Mouse (Mus musculus): ENCODE data around the gene Nek4. TPM values are rescaled to one million over a fixed set of nuclear protein-coding genes. Genes with fewer than 3 reads are reported as not detected.

Gene Nek4
- 18.6 and 21.0 TPM in 2 replicates for polyA plus RNA-seq (2016; fragmentation: Nextera tagmentation; extraction: Ambion mirVana)

GRCm38 (mm10) chr14:30951154-30951825 is at the start of gene Nek4:
Gene Nek4, plus strand, starts transcription at chr14:30951377.
- peak; percentile 98 for DNase-seq (ENCODE audit: low spot score)
- under 1% methylated on average over 57 of the region's 57 CpGs for WGBS
- no peaks in the 10 kb centered on the region for H3K9me3 ChIP-seq
- H3K36me3 ChIP-seq = peaks cover 8% of the 10 kb centered on the region
- peak within 1 kb of the TSS; percentile 95 for H3K4me3 ChIP-seq
- H3K27ac ChIP-seq = peak within 1 kb of the TSS; percentile 92
- peaks cover 10% of the 10 kb centered on the region for H3K4me1 ChIP-seq (replicated peaks)
- 0 out of 2 replicates have a peak, but pooled peaks cover 3% of the 10 kb centered on the region for H3K27me3 ChIP-seq (ENCODE audit: insufficient read depth, poor library complexity, severe bottlenecking)

GRCm38 (mm10) chr14:30902628-30903027 is 48.5 kb upstream of the Nek4 start:
- H3K9me3 ChIP-seq = peaks cover 9% of the 10 kb centered on the region
- H3K36me3 ChIP-seq = no peaks in the 10 kb centered on the region
- no peaks in the 10 kb centered on the region for H3K27me3 ChIP-seq (ENCODE audit: insufficient read depth, poor library complexity, severe bottlenecking)
- no peak for DNase-seq (ENCODE audit: low spot score)
- no peak overlapping the region for H3K4me3 ChIP-seq
- WGBS = 91% methylated on average over 5 of the region's 5 CpGs
- H3K27ac ChIP-seq = no peak overlapping the region
- 0 out of 2 replicates have a peak, but pooled peaks cover 5% of the 10 kb centered on the region for H3K4me1 ChIP-seq (replicated peaks)

- 70% methylated on average over 3 of the region's 3 CpGs for WGBS
- Histone ChIP-seq H3K9me3 (peaks cover 9% of the 10 kb centered on the region), H3K27me3 (ENCODE audit: insufficient read depth, poor library complexity, severe bottlenecking) (no peaks in the 10 kb centered on the region), H3K36me3 (no peaks in the 10 kb centered on the region), H3K4me3 (no peak overlapping the region), H3K4me1 (replicated peaks) (0 out of 2 replicates have a peak, but pooled peaks cover 5% of the 10 kb centered on the region), H3K27ac (no peak overlapping the region)
- DNase-seq (ENCODE audit: low spot score) = no peak
These were observed 48.1 kb upstream of the Nek4 start for GRCm38 (mm10) chr14:30903036-30903435.

GRCm38 (mm10) chr14:30904307-30904706 is 46.9 kb upstream of the Nek4 start:
- DNase-seq (ENCODE audit: low spot score) = no peak
- no peaks in the 10 kb centered on the region for H3K27me3 ChIP-seq (ENCODE audit: insufficient read depth, poor library complexity, severe bottlenecking)
- H3K36me3 ChIP-seq = no peaks in the 10 kb centered on the region
- H3K4me1 ChIP-seq (replicated peaks) = 0 out of 2 replicates have a peak, but pooled peaks cover 5% of the 10 kb centered on the region
- H3K4me3 ChIP-seq = no peak overlapping the region
- no peak overlapping the region for H3K27ac ChIP-seq
- peaks cover 8% of the 10 kb centered on the region for H3K9me3 ChIP-seq
- 86% methylated on average over 8 of the region's 8 CpGs for WGBS

- no peaks in the 10 kb centered on the region for H3K36me3 ChIP-seq
- WGBS = 93% methylated on average over 6 of the region's 6 CpGs
- H3K4me3 ChIP-seq = no peak overlapping the region
- no peaks in the 10 kb centered on the region for H3K27me3 ChIP-seq (ENCODE audit: insufficient read depth, poor library complexity, severe bottlenecking)
- H3K27ac ChIP-seq = no peak overlapping the region
- DNase-seq (ENCODE audit: low spot score) = no peak
- no peaks in the 10 kb centered on the region for H3K9me3 ChIP-seq
- no peaks in the 10 kb centered on the region for H3K4me1 ChIP-seq (replicated peaks)
These were observed 45.2 kb upstream of the Nek4 start for GRCm38 (mm10) chr14:30906001-30906400.

GRCm38 (mm10) chr14:30907814-30908265 is 43.3 kb upstream of the Nek4 start:
- Histone ChIP-seq H3K9me3 (no peaks in the 10 kb centered on the region), H3K4me1 (replicated peaks) (no peaks in the 10 kb centered on the region), H3K4me3 (no peak overlapping the region), H3K27me3 (ENCODE audit: insufficient read depth, poor library complexity, severe bottlenecking) (no peaks in the 10 kb centered on the region), H3K27ac (no peak overlapping the region), H3K36me3 (no peaks in the 10 kb centered on the region)
- 86% methylated on average over 3 of the region's 3 CpGs for WGBS
- no peak for DNase-seq (ENCODE audit: low spot score)

GRCm38 (mm10) chr14:30911141-30911540 is 40.0 kb upstream of the Nek4 start:
- no peaks in the 10 kb centered on the region for H3K36me3 ChIP-seq
- H3K27me3 ChIP-seq (ENCODE audit: insufficient read depth, poor library complexity, severe bottlenecking) = no peaks in the 10 kb centered on the region
- no peak overlapping the region for H3K4me3 ChIP-seq
- H3K27ac ChIP-seq = no peak overlapping the region
- H3K4me1 ChIP-seq (replicated peaks) = no peaks in the 10 kb centered on the region
- DNase-seq (ENCODE audit: low spot score) = no peak
- no peaks in the 10 kb centered on the region for H3K9me3 ChIP-seq
- WGBS = 92% methylated on average over 8 of the region's 8 CpGs

- H3K27ac ChIP-seq = no peak overlapping the region
- WGBS = 85% methylated on average over 8 of the region's 8 CpGs
- H3K36me3 ChIP-seq = no peaks in the 10 kb centered on the region
- no peak for DNase-seq (ENCODE audit: low spot score)
- H3K27me3 ChIP-seq (ENCODE audit: insufficient read depth, poor library complexity, severe bottlenecking) = no peaks in the 10 kb centered on the region
- H3K4me1 ChIP-seq (replicated peaks) = no peaks in the 10 kb centered on the region
- no peaks in the 10 kb centered on the region for H3K9me3 ChIP-seq
- no peak overlapping the region for H3K4me3 ChIP-seq
These were observed 38.5 kb upstream of the Nek4 start for GRCm38 (mm10) chr14:30912641-30913040.

GRCm38 (mm10) chr14:30913404-30913803 is 37.8 kb upstream of the Nek4 start:
- H3K4me1 ChIP-seq (replicated peaks) = no peaks in the 10 kb centered on the region
- 91% methylated on average over 5 of the region's 5 CpGs for WGBS
- no peak for DNase-seq (ENCODE audit: low spot score)
- no peaks in the 10 kb centered on the region for H3K9me3 ChIP-seq
- H3K4me3 ChIP-seq = no peak overlapping the region
- H3K36me3 ChIP-seq = no peaks in the 10 kb centered on the region
- no peaks in the 10 kb centered on the region for H3K27me3 ChIP-seq (ENCODE audit: insufficient read depth, poor library complexity, severe bottlenecking)
- no peak overlapping the region for H3K27ac ChIP-seq

GRCm38 (mm10) chr14:30916516-30916915 is 34.7 kb upstream of the Nek4 start:
- DNase-seq (ENCODE audit: low spot score) = no peak
- no peaks in the 10 kb centered on the region for H3K27me3 ChIP-seq (ENCODE audit: insufficient read depth, poor library complexity, severe bottlenecking)
- no peak overlapping the region for H3K4me3 ChIP-seq
- H3K4me1 ChIP-seq (replicated peaks) = no peaks in the 10 kb centered on the region
- no peaks in the 10 kb centered on the region for H3K9me3 ChIP-seq
- WGBS = 81% methylated on average over 1 of the region's 1 CpGs
- H3K27ac ChIP-seq = no peak overlapping the region
- no peaks in the 10 kb centered on the region for H3K36me3 ChIP-seq

- WGBS = 62% methylated on average over 8 of the region's 8 CpGs
- Histone ChIP-seq H3K4me1 (replicated peaks) (peaks cover 17% of the 10 kb centered on the region), H3K9me3 (no peaks in the 10 kb centered on the region), H3K36me3 (no peaks in the 10 kb centered on the region), H3K27me3 (ENCODE audit: insufficient read depth, poor library complexity, severe bottlenecking) (no peaks in the 10 kb centered on the region), H3K27ac (0 out of 2 replicates have a peak overlapping the region, but pooled peaks have one; percentile 67), H3K4me3 (no peak overlapping the region)
- no peak for DNase-seq (ENCODE audit: low spot score)
These were observed 29.0 kb upstream of the Nek4 start for GRCm38 (mm10) chr14:30922053-30922670.

GRCm38 (mm10) chr14:30923375-30924105 is 27.6 kb upstream of the Nek4 start, which contains the start of gene Itih3:
Gene Itih3, minus strand, starts transcription at chr14:30923760.
- H3K36me3 ChIP-seq = no peaks in the 10 kb centered on the region

GRCm38 (mm10) chr14:30925492-30925891 is 25.7 kb upstream of the Nek4 start:
- H3K4me1 ChIP-seq (replicated peaks) = peaks cover 17% of the 10 kb centered on the region
- no peaks in the 10 kb centered on the region for H3K36me3 ChIP-seq
- no peaks in the 10 kb centered on the region for H3K27me3 ChIP-seq (ENCODE audit: insufficient read depth, poor library complexity, severe bottlenecking)
- no peak for DNase-seq (ENCODE audit: low spot score)
- no peaks in the 10 kb centered on the region for H3K9me3 ChIP-seq
- WGBS = 87% methylated on average over 3 of the region's 3 CpGs
- no peak overlapping the region for H3K4me3 ChIP-seq
- no peak overlapping the region for H3K27ac ChIP-seq

More at GRCm38 (mm10) chr14:30923375-30924105, 27.6 kb upstream of the Nek4 start, which contains the start of gene Itih3:
- Histone ChIP-seq H3K9me3 (no peaks in the 10 kb centered on the region), H3K27me3 (ENCODE audit: insufficient read depth, poor library complexity, severe bottlenecking) (no peaks in the 10 kb centered on the region), H3K4me1 (replicated peaks) (peaks cover 17% of the 10 kb centered on the region), H3K27ac (peak within 1 kb of the TSS; percentile 67; the same call in 1 of the 2 replicates), H3K4me3 (no peak within 1 kb of the TSS)
- 65% methylated on average over 6 of the region's 6 CpGs for WGBS
- DNase-seq (ENCODE audit: low spot score) = peak; percentile 5

All from hindbrain, embryonic 10.5 days (tissue).